Mouse (Mus musculus) fibroblast of lung, adult 2 months (primary cell): ENCODE results near the gene Cyp2d40.
A peak's percentile ranks its signal among the peaks of the same experiment; 100 is the strongest.
"Not testable (repeated sequence)": the region's sequence is repeated elsewhere in the genome, so short reads cannot be mapped to it uniquely, and the experiment has no call there.

Experiments
- DNase-seq: peaks from one replicate; pipeline ENCODE4 v3.0.0-alpha.2; 2011; ENCODE audit warnings: low read depth

Cyp2d40 gene

DNA sequence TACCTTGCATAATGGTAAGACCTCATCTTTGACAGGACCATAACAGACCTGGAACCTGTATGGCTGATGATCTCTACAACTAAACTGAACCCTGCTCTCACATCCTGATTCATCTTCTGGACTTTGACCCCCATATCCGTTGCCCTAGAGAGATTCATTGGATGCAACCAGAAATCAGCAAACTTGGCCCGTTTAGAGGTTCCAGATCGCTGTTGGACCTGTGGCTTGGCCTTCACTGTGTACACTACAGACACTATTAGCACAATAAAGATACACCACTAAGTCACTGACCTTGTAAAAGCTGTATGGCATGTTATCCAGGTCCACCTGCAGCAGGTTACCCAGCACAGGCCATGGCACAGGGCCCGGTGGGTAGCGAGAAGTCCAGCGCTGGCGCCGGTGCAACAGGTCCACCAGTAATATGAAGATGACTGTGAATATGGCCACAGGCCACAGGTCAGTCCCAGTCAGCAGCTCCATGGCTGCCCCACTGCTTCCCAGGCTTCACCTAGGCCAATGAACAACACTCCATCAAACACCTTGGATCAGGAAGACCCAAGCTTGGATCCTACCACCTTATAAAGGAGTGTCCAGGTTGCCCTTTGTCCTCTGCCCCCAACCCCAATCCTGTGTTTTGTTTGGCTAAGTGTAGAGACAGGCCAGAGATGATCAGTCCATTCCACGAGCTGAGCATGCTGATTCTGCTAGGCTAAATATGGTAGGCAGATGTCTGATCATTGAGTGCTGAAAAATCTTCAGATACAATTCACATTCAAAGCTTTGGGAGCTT is at the start of gene Cyp2d40:
Gene Cyp2d40, minus strand, starts transcription at position 553 of the 790 bp plus-strand sequence.
- DNase-seq: no peak

DNA sequence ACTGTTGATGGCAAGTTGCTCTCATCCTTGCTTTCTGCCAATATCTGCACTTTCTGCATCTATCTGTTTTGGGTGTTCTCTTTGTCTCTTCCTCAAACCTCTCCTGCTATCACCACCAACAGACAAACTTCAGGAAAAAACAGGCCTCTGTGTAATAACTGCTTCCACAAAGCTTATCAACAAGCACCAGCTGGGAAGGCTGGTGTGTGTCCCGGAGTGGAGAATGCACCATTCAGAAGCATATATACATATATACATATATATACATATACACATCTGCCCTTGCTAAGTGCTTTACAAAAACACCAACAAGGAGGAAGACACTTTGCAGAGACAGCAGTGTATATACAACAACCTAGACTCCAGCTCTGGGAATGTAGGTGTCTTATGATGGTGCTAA is 46.6 kb upstream of the Cyp2d40 start:
- DNase-seq: no peak

DNA sequence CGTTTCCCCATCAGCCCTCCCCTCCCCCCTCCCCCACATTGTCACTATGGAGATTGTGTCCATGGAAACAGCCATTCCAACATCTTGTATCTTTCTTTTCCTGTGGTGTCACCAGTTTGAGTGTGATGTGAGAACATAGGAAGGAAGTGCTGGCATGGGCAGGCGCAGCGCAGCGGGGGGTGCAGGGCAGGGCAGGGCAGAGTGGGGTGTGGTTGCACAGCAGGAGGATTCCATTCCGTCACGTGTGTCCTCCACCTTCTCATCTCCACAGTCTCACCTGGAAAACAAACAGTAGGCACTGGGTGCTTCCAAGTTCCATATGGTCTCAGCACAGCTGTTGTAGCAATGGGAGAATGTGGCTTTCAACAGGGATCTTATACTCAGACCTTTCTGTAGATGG is 45.5 kb upstream of the Cyp2d40 start:
- DNase-seq: no peak

DNA sequence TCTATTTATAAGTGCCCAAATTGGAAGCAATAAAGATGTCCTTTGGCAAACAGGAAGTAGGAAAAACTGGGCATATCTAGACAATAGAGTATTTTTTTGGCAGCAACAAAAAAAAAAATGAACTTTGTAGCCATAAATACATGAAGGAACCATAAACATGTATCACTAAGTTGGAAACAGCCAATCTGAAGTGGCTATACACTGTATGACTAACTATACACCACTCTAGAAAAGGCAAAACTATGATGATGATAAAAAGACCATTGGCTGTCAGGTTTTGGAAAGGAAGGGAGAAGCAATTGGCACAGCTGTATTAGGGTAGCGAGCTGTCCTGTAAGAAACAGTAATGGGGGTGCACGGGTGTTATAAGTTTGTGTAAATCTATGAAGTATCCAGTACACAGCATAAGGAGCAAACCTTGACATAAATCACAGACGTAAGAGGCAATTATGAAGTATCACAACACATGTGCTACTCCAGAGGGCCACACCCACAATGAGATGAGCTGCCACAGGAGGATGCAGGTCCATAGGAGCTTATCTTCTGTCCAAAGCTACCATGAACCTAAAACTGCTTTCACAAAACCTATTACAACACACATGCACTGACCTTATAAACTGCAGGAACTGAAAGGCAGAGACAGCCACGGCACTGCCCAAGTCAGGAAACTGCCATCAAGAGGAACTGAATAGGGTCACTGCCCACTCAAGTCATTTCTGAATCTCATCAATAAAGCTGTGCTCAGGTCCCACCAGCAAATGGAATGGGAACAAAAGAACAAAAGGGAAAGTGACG is 43.2 kb upstream of the Cyp2d40 start:
- DNase-seq: no peak

DNA sequence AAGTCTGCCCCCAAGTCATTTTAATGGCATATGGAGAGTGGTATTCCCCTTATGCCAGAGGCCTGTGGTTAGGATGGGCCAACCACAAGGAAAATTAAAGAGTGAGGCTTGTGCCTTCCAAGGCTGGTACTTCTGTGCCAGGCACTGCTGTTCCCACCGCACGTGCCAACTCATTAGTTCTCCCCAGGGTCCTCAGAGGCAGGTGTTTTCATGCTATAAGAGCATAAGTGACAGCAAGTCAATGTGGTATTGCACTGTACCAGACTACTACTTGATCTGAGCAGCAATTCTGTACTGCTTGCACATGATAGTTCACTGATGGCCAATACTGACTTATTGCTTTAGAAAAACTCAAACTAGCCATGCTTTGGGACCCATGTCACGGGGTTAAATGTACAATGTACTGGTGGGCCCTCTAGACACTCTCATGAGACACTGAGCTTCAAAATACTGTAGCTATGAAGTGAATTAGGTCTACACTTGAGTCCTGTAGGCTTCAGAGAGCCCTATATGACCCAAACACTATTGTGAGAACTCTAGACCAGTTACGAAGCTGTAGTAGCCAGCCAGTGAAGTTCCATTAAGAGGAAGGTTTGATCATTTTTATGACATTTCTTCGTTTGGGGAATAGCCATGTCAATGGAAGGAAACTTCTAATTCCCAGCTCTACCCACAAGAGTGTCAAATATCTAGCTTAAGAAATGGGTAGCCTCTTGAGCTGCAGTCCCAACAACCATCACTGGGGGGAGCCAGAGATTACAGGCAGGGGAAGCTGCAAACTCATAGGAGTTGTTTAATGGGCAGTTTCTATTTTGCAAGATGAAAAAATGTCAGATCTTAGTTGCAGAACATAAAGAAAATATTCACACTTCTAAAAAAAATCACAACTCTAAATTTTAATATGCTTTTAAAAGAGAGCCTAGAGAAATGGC is 41.0 kb upstream of the Cyp2d40 start:
- DNase-seq: peak; percentile 57

DNA sequence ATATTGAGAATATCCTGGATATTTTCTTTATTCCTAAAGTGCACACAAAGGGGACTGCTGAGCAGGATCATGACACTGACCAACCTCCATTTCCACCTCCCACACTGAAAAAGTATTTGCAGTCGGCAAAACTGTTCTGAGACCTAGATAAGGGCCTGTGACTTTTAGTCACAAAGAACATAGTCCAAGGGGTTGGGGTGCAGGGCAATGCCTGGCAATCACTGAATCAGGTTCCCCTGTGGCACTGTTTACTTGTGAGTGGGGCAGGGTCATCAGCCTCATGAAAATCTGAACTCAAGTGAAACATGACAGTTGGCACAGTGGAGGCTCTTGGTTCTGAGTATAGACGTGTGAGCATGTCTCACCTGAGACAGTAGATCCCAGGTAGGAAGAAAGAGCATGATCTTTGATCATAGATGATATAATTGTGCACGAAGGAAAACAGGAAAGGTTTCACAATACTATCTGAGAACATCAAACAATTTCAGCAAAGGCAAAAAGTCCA is 32.0 kb upstream of the Cyp2d40 start:
- DNase-seq: no peak

DNA sequence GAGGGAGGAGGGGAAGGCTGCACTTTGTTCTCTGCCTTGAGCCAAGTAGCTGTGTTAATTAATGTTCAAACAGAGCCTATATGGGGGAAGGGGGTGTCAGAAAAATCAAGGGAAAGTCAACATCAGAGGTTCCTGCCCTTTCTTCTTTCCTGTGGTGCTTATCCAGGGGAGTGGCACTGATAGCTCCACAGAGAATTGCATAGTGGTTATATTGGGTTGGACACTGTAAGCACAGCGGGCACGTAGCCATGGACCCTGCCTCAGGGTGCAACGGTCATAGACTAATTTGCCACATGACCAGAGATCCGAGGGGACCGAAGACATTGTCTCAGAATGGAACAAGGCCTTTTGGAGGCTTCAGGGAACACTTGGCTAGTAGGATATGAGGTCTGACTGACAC is 30.3 kb upstream of the Cyp2d40 start, which contains the start of gene Cyp2d26:
Gene Cyp2d26, minus strand, starts transcription at position 18 of the 400 bp plus-strand sequence.
- no peak for DNase-seq

DNA sequence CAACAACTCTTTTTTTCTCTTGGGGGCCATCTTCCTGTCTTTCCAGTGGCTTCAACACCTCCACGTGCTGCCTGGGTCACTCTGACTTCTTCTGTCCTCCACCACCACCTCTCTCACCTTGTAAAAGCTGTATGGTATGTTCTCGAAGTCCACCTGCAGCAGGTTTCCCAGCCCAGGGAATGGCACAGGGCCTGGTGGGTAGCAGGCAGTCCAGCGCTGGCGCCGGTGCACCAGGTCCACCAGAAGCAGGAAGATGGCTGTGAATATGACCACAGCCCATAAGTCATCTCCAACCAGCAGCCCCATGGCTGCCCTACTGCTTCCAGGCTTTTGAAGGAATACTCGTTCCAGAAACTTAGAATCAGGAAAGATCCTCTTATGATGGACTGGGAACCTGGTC is 29.9 kb upstream of the Cyp2d40 start:
- no peak for DNase-seq

DNA sequence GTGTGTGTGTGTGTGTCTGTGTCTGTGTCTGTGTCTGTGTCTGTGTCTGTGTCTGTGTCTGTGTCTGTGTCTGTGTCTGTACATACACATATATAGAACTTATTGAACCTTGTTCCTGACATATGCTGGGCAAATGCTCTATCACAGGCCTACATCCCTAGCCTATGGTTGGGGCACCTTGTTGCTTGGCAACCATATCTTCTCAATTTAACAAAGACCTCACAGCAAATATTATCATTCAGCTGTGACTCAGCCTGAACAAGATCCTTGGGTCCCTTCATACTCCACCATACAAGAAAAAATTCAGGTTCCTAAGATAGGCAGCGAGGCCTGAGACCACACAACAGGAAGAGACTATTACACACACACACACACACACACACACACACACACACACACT is 29.5 kb upstream of the Cyp2d40 start:
- DNase-seq: no peak

DNA sequence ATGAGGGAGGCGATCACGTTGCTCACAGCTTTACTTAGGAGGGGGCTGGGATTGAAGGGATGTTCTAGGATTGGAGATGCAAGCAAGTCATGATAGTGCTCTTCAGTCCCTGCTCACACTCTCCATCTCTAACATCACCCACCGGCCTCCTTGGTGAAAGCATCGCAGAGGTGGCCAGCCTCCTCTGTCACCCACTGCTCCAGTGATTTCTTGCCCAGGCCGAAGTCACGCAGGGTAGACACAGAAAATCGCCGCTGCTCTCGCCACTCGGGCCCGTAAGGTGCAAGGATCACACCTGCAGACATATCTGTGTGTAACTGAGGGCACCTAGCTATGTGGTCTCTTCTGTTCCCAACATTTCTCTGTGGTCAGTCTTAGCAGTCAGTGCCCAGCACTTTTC is 28.6 kb upstream of the Cyp2d40 start:
- no peak for DNase-seq

DNA sequence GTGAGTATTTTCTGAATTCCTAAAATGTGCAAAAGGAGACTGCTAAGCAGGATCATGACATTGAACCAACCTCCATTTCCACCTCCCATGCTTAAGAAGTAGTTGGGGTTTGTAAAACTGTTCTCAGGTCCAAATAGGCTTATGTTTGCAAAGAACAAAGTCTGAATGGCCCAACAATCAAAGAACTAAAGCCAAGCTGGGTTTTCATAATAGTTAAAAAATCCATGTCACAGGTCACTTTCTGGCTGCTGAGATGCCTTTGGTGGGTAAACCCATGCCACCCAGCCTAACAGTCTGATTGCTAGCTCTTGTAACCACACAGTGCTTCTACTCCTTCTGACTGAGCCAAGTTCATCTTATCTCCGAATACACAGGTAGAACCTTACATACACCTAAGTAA is 20.6 kb upstream of the Cyp2d40 start:
- DNase-seq: no peak

DNA sequence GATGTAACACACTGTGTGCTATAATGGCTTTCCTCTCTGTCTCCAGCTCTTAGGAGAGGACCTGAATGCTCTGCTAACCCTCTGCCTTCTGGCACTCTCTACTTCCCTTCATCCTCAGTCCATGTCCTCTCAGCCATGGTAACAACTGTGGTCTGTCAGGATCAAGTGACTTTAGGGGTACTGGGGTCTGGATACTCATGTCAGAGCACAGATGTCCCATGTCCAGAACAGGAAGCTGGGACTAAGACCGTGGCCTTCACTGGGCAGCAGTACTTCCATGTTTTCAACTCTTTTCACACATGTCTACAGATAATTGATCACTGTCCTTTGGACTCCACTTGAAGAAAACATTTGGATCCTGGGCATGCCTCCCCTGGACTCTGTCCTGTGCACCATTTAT is 19.8 kb upstream of the Cyp2d40 start:
- no peak for DNase-seq

DNA sequence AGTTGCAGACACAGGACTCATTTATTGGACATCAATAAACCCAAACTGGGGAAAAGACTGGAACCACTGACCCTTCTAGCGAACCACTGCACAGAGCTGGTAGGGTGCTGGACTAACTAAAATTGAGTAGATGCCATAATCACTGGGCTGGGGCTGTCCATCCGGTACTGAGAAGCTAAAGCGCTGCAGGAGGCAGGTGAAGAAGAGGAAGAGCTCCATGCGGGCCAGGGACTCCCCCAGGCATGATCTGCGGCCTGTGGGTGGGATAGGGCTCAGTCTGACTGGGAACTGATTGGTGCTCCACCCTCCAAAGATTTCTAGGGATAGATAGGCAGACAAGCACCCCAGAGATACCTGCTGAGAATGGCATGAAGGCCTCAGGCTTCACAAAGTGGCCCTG is 13.9 kb upstream of the Cyp2d40 start:
- not testable (repeated sequence) for DNase-seq

DNA sequence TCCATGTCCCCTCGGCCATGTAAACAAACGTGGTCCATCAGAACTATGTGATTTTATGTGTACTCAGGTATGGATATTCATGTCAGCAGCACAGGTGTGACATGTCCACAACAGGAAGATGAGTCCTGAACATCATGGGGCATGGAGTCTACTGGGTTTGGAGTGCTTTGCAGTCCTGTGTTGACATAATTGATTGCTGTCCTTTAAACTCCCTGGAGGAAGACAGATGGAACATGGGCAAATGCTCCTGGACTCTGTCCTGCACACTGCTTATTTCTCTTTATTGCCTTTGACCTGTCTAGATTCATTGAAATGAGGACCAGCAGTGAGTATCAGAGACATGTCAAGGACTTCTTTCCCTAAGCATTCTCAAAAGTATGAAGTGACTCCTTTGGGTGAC is 2.0 kb upstream of the Cyp2d40 start:
- no peak for DNase-seq

DNA sequence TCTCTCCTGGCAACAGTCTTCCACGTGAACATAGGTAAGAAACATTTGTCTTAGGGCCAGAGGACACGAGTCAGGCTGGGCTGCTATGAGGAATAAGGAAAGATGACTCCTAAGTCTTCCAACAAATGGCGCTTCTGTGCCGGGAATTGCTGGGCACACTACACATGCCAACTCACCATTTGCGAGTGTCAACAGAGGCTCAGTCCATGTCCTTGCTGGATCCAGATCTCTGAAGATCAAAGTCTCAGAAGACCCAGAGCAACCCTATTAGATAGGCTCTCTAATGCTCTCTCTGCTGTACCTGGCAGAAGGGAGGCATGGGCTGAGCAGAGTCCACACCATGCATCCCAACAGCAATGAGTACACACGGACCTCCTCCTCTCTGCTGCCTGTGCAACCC is 898 bp upstream of the Cyp2d40 start:
- no peak for DNase-seq

DNA sequence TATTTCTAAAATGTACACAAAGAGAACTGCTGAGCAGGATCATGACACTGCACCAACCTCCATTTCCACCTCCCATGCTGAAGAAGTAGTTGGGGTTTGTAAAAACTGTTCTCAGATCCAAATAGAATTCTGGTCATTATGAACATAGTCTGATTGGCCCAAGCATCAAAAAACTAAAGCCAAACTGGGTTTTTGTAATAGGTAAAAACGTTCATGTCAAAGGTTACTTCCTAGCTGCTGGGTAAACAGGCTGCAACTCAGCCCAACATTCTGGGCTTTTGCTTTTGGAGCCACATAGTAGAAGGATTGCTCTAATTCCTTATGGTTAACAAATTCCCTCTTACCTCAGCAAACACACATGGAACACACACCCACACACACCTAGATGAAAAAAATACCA is 15.8 kb downstream of the Cyp2d40 start:
- DNase-seq: no peak

DNA sequence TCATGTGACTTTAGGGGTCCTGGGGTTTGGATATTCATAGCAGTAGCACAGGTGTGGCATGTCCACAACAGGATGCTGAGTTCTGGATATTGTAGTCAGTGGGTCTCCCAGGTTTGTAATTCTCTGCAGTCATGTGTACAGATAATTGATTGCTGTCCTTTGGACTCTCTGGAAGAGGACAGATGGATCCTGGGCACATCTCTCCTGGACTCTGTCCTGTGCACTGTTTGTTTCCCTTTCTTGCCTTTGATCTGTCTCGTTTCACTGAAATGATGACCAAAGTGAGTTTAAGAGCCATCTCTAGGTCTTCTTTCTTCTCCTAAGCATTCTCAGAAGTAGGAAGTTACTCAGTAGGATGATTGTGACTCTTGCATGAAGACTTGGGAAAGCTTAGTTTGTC is 16.5 kb downstream of the Cyp2d40 start:
- no peak for DNase-seq

DNA sequence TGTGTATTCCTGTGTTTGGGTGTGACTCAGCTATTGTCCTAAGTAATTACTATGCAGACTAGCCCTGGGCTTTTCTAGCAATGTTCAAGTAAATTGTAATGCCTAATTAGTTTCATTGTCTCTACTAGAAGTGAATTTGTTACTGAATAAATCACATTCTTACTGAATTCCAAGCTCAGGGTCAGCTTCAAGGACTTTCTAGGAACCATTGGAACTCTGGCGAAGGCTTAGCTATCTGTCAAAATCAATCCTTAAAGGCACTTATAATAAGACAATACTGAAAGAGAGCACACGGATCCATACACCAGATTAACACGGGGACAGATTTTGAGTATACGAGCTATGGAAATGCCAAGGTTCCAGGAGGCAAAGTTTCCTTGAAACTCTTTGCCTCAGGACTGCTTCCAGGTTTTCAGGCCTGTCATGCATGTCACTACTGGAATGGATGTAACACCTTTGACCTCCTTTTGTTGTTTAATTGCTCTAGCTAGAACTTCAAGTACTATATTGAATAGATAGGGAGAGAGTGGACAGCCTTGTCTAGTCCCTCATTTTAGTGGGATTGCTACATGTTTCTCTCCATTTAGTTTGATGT is 30.6 kb downstream of the Cyp2d40 start:
- not testable (repeated sequence) for DNase-seq
